Mouse (Mus musculus) CD4-positive, CD25-positive, alpha-beta regulatory T cell, adult 2 months (primary cell): ENCODE results near the gene Gmppb.

Experiments used
- DNase-seq: peaks from one replicate; pipeline ENCODE4 v3.0.0-alpha.2; 2012; ENCODE audit warnings: low read depth, low spot score

Gene Gmppb

GRCm38 (mm10) chr9:108049016-108049455, at the start of gene Gmppb:
Gene Gmppb, plus strand, starts transcription at chr9:108049242.
- peak; percentile 98 for DNase-seq

- peak; percentile 100 for DNase-seq
Observed at GRCm38 (mm10) chr9:108001922-108002770, 46.9 kb upstream of the Gmppb start, which contains the start of gene Ip6k1. Gene Ip6k1, plus strand, starts transcription at chr9:108002501.

- DNase-seq, result peak; percentile 53
Observed at GRCm38 (mm10) chr9:108002778-108003530, 46.1 kb upstream of the Gmppb start.

GRCm38 (mm10) chr9:108003531-108003890, 45.5 kb upstream of the Gmppb start:
- DNase-seq, result peak; percentile 61

GRCm38 (mm10) chr9:108008041-108008440, 41.0 kb upstream of the Gmppb start:
- no peak for DNase-seq

- peak; percentile 36 for DNase-seq
Observed at GRCm38 (mm10) chr9:108010385-108010784, 38.7 kb upstream of the Gmppb start.

- DNase-seq, result peak; percentile 28
Observed at GRCm38 (mm10) chr9:108013577-108013976, 35.5 kb upstream of the Gmppb start.

- no peak for DNase-seq
Observed at GRCm38 (mm10) chr9:108017127-108017526, 31.9 kb upstream of the Gmppb start.

GRCm38 (mm10) chr9:108020741-108021140, 28.3 kb upstream of the Gmppb start:
- DNase-seq, result no peak

GRCm38 (mm10) chr9:108023216-108023615, 25.8 kb upstream of the Gmppb start:
- DNase-seq, result no peak

GRCm38 (mm10) chr9:108026584-108026983, 22.5 kb upstream of the Gmppb start:
- peak; percentile 63 for DNase-seq

GRCm38 (mm10) chr9:108027867-108028266, 21.2 kb upstream of the Gmppb start:
- DNase-seq, result no peak

- no peak for DNase-seq
Observed at GRCm38 (mm10) chr9:108032126-108032525, 16.9 kb upstream of the Gmppb start.

GRCm38 (mm10) chr9:108035331-108036156, 13.5 kb upstream of the Gmppb start:
- DNase-seq, result peak; percentile 84

- no peak for DNase-seq
Observed at GRCm38 (mm10) chr9:108044751-108045492, 4.1 kb upstream of the Gmppb start.

GRCm38 (mm10) chr9:108046582-108046981, 2.5 kb upstream of the Gmppb start:
- no peak for DNase-seq

GRCm38 (mm10) chr9:108047601-108048565, 1.2 kb upstream of the Gmppb start:
- DNase-seq, result no peak

GRCm38 (mm10) chr9:108048566-108048955, 481 bp upstream of the Gmppb start:
- no peak for DNase-seq

GRCm38 (mm10) chr9:108049561-108050251, 664 bp downstream of the Gmppb start:
- DNase-seq, result peak; percentile 68
